Mouse (Mus musculus): ENCODE data around the gene Rhbdl1. TPM values are rescaled to one million over a fixed set of nuclear protein-coding genes. Genes with fewer than 3 reads are reported as not detected.
"Not testable (repeated sequence)": the region's sequence is repeated elsewhere in the genome, so short reads cannot be mapped to it uniquely, and the experiment has no call there.

The Rhbdl1 gene
- polyA plus RNA-seq, 1 experiment from 2014 or later, result 1.9 TPM

GRCm38 (mm10) chr17:25877741-25878610 is 40.9 kb upstream of the Rhbdl1 start:
- ATAC-seq, result no peak
- Histone ChIP-seq H3K36me3 (peaks cover 13% of the 10 kb centered on the region), H3K9ac (no peak overlapping the region), H3K27ac (no peak overlapping the region), H3K4me3 (replicated peaks) (no peak overlapping the region), H3K27me3 (replicated peaks) (no peaks in the 10 kb centered on the region), H3K9me3 (no peaks in the 10 kb centered on the region), H3K4me1 (replicated peaks) (peaks cover 26% of the 10 kb centered on the region), H3K4me2 (replicated peaks) (no peak overlapping the region)
- 92% methylated on average over 32 of the region's 32 CpGs for WGBS

GRCm38 (mm10) chr17:25877025-25877424 is 39.9 kb upstream of the Rhbdl1 start:
- Histone ChIP-seq H3K4me1 (replicated peaks) (peaks cover 26% of the 10 kb centered on the region), H3K9me3 (no peaks in the 10 kb centered on the region), H3K4me3 (replicated peaks) (no peak overlapping the region), H3K27me3 (replicated peaks) (no peaks in the 10 kb centered on the region), H3K9ac (no peak overlapping the region), H3K4me2 (replicated peaks) (peak overlapping the region; percentile 88), H3K27ac (no peak overlapping the region), H3K36me3 (peaks cover 9% of the 10 kb centered on the region; the same call in 1 of the 2 replicates)
- 96% methylated on average over 3 of the region's 3 CpGs for WGBS
- ATAC-seq, result no peak

GRCm38 (mm10) chr17:25876347-25876915 is 39.3 kb upstream of the Rhbdl1 start:
- Histone ChIP-seq H3K4me3 (replicated peaks) (peak overlapping the region; percentile 64), H3K27ac (0 out of 2 replicates have a peak overlapping the region, but pooled peaks have one; percentile 94), H3K27me3 (replicated peaks) (no peaks in the 10 kb centered on the region), H3K9ac (peak overlapping the region; percentile 66), H3K36me3 (peaks cover 9% of the 10 kb centered on the region; the same call in 1 of the 2 replicates), H3K9me3 (no peaks in the 10 kb centered on the region), H3K4me2 (replicated peaks) (peak overlapping the region; percentile 88), H3K4me1 (replicated peaks) (peaks cover 24% of the 10 kb centered on the region)
- 56% methylated on average over 10 of the region's 10 CpGs for WGBS
- ATAC-seq, result no peak

- peak overlapping the region; percentile 94 for H3K27ac ChIP-seq
- H3K4me3 ChIP-seq (replicated peaks), result peak overlapping the region; percentile 64
- no peaks in the 10 kb centered on the region for H3K9me3 ChIP-seq
- 1% methylated on average over 59 of the region's 59 CpGs for WGBS
- H3K36me3 ChIP-seq, result peaks cover 9% of the 10 kb centered on the region; the same call in 1 of the 2 replicates
- H3K9ac ChIP-seq, result peak overlapping the region; percentile 66
- ATAC-seq, result peak; percentile 95
- H3K4me1 ChIP-seq (replicated peaks), result peaks cover 22% of the 10 kb centered on the region
- H3K4me2 ChIP-seq (replicated peaks), result peak overlapping the region; percentile 88
- H3K27me3 ChIP-seq (replicated peaks), result no peaks in the 10 kb centered on the region
These were observed 38.4 kb upstream of the Rhbdl1 start for GRCm38 (mm10) chr17:25875171-25876136.

- peak within 1 kb of the TSS; percentile 66 for H3K9ac ChIP-seq
- H3K27me3 ChIP-seq (replicated peaks), result no peaks in the 10 kb centered on the region
- ATAC-seq, result peak; percentile 87
- no peaks in the 10 kb centered on the region for H3K9me3 ChIP-seq
- peak within 1 kb of the TSS; percentile 88 for H3K4me2 ChIP-seq (replicated peaks)
- H3K27ac ChIP-seq, result peak within 1 kb of the TSS; percentile 94
- WGBS, result under 1% methylated on average over 25 of the region's 25 CpGs
- peaks cover 19% of the 10 kb centered on the region for H3K4me1 ChIP-seq (replicated peaks)
- H3K36me3 ChIP-seq, result peaks cover 9% of the 10 kb centered on the region; the same call in 1 of the 2 replicates
- peak within 1 kb of the TSS; percentile 64 for H3K4me3 ChIP-seq (replicated peaks)
These were observed 37.7 kb upstream of the Rhbdl1 start, which contains the start of gene Mettl26 for GRCm38 (mm10) chr17:25874721-25875170. Gene Mettl26 (plus strand): TSS chr17:25875074.

DNA sequence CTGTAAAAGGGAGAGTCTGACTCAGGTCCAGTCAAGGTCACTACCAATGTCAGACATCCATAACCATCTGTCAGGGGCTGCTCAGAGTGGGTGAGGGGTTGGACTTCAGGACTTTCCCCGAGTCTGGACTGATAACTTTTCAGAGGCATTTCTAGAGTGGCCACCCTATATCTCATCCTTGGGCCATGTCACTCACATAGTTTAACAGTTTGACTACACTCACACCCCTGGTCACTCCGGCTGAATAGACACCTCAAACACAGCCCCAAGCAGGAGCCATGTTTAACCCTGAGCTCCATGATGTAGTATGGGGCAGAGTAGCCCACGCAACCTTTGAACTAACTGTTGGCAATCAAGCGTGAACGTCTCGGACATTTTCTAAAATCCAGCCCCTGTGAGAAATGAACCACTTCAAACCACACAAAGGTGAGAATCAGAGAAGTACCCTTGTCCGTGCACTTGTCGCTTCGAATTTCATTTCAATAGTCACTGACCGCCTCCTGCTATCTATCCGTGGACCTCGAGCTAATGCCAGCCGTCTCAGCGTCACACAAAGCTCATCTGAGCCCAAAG is 37.1 kb upstream of the Rhbdl1 start:
- Histone ChIP-seq H3K4me1 (replicated peaks) (peaks cover 19% of the 10 kb centered on the region), H3K4me3 (replicated peaks) (peak overlapping the region; percentile 64), H3K9me3 (no peaks in the 10 kb centered on the region), H3K9ac (peak overlapping the region; percentile 48), H3K27ac (peak overlapping the region; percentile 56; the same call in 1 of the 2 replicates), H3K27me3 (replicated peaks) (no peaks in the 10 kb centered on the region), H3K36me3 (peaks cover 9% of the 10 kb centered on the region; the same call in 1 of the 2 replicates), H3K4me2 (replicated peaks) (peak overlapping the region; percentile 88)
- 7% methylated on average over 14 of the region's 14 CpGs for WGBS
- no peak for ATAC-seq

- peak overlapping the region; percentile 88 for H3K4me2 ChIP-seq (replicated peaks)
- peaks cover 8% of the 10 kb centered on the region; the same call in 1 of the 2 replicates for H3K36me3 ChIP-seq
- peaks cover 19% of the 10 kb centered on the region for H3K4me1 ChIP-seq (replicated peaks)
- no peak overlapping the region for H3K9ac ChIP-seq
- no peaks in the 10 kb centered on the region for H3K9me3 ChIP-seq
- no peak overlapping the region for H3K27ac ChIP-seq
- H3K27me3 ChIP-seq (replicated peaks), result no peaks in the 10 kb centered on the region
- ATAC-seq, result no peak
- H3K4me3 ChIP-seq (replicated peaks), result 0 out of 2 replicates have a peak overlapping the region, but pooled peaks have one; percentile 64
- WGBS, result 79% methylated on average over 11 of the region's 11 CpGs
These were observed 36.5 kb upstream of the Rhbdl1 start for GRCm38 (mm10) chr17:25873405-25874147.

- Histone ChIP-seq H3K9me3 (no peaks in the 10 kb centered on the region), H3K27ac (no peak overlapping the region), H3K4me3 (replicated peaks) (no peak overlapping the region), H3K27me3 (replicated peaks) (no peaks in the 10 kb centered on the region), H3K4me2 (replicated peaks) (no peak overlapping the region), H3K9ac (no peak overlapping the region), H3K36me3 (0 out of 2 replicates have a peak, but pooled peaks cover 1% of the 10 kb centered on the region), H3K4me1 (replicated peaks) (peaks cover 22% of the 10 kb centered on the region)
- 79% methylated on average over 3 of the region's 3 CpGs for WGBS
- ATAC-seq, result no peak
These were observed 35.6 kb upstream of the Rhbdl1 start for GRCm38 (mm10) chr17:25872676-25873075.

DNA sequence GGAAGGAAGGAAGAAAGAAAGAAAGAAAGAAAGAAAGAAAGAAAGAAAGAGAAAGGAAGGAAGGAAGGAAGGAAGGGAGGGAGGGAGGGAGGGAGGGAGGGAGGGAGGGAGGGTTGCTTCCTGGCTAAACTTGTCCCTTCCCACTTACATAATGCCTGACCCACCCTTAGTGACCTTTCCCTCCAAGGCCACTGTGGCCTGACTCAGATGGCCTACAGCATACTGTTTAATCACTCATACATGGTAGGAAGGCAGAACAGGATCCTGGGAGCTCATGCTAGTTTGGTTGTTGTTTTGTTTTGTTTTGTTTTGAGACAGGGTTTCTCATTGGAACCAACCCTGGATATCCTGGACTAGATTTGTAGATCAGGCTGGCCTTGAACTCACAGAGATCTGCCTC is 34.5 kb upstream of the Rhbdl1 start:
- H3K9ac ChIP-seq; ATAC-seq; H3K27me3 ChIP-seq (replicated peaks): not testable (repeated sequence)

DNA sequence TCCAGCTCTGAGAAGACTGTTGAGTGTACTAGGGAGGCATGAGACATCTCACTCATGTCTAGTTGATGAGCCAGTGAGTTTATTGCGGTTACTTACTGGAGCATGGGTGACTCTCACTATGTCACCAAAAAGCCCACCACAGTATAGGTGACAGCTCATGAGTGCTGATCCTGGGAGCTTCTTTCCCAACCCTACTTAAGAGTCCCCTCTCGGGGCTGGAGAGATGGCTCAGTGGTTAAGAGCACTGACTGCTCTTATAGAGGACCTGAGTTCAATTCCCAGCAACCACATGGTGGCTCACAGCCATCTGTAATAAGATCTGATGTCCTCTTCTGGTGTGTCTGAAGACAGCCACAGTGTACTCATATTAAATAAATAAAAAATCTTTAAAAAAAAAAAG is 32.9 kb upstream of the Rhbdl1 start:
- ATAC-seq, result no peak
- WGBS, result 87% methylated on average over 2 of the region's 2 CpGs
- H3K4me1 ChIP-seq (replicated peaks), result peaks cover 15% of the 10 kb centered on the region; the same call in 1 of the 2 replicates
- H3K4me2 ChIP-seq (replicated peaks), result no peak overlapping the region
- H3K36me3 ChIP-seq, result no peaks in the 10 kb centered on the region
- H3K9ac ChIP-seq, result no peak overlapping the region
- no peak overlapping the region for H3K27ac ChIP-seq
- H3K27me3 ChIP-seq (replicated peaks), result no peaks in the 10 kb centered on the region
- H3K4me3 ChIP-seq (replicated peaks), result no peak overlapping the region
- H3K9me3 ChIP-seq, result no peaks in the 10 kb centered on the region

More for the DNA sequence above, 34.5 kb upstream of the Rhbdl1 start:
- H3K4me1 ChIP-seq (replicated peaks), result peaks cover 21% of the 10 kb centered on the region
- not testable (repeated sequence) for H3K36me3 ChIP-seq; H3K27ac ChIP-seq; H3K4me2 ChIP-seq (replicated peaks); H3K9me3 ChIP-seq; H3K4me3 ChIP-seq (replicated peaks)

DNA sequence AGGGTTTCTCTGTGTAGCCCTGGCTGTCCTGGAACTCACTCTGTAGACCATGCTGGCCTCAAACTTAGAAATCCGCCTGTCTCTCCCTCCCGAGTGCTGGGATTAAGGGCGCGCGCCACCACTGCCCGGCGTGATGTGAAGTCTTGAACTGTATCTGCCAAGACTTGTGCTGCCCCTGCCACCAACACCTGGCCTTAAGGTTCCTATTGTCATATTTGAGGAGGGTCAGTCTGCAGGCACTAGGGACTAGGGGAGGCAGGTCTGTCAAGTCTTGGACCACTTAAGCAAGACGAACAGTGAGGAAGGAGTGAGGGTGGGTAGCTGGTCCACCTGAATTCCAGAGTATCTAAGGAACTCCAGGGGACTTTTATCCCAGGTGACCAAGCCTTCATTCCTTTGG is 32.4 kb upstream of the Rhbdl1 start:
- 85% methylated on average over 8 of the region's 8 CpGs for WGBS
- Histone ChIP-seq H3K4me3 (replicated peaks) (no peak overlapping the region), H3K27ac (no peak overlapping the region), H3K9me3 (no peaks in the 10 kb centered on the region), H3K4me1 (replicated peaks) (peaks cover 15% of the 10 kb centered on the region; the same call in 1 of the 2 replicates), H3K9ac (no peak overlapping the region), H3K4me2 (replicated peaks) (no peak overlapping the region), H3K36me3 (no peaks in the 10 kb centered on the region), H3K27me3 (replicated peaks) (no peaks in the 10 kb centered on the region)
- no peak for ATAC-seq
